Mouse (Mus musculus) ES-CJ7 (cell line): ENCODE data around the gene Ankrd13c.
"Not testable (repeated sequence)": the region's sequence is repeated elsewhere in the genome, so short reads cannot be mapped to it uniquely, and the experiment has no call there.

Experiments
- DNase-seq: peaks from one replicate; pipeline ENCODE4 v3.0.0; 2011; ENCODE audit warnings: low read depth, low spot score

Gene Ankrd13c

GRCm38 (mm10) chr3:157946843-157947358, at the start of gene Ankrd13c:
Gene Ankrd13c (plus strand): TSS chr3:157947239.
- DNase-seq, result peak; percentile 95

- no peak for DNase-seq
These were observed 49.4 kb upstream of the Ankrd13c start for GRCm38 (mm10) chr3:157897645-157898044.

- DNase-seq, result no peak
These were observed 47.1 kb upstream of the Ankrd13c start for GRCm38 (mm10) chr3:157899986-157900385.

- DNase-seq, result no peak
These were observed 45.3 kb upstream of the Ankrd13c start for GRCm38 (mm10) chr3:157901721-157902120.

- no peak for DNase-seq
These were observed 38.9 kb upstream of the Ankrd13c start for GRCm38 (mm10) chr3:157908166-157908565.

GRCm38 (mm10) chr3:157910262-157910661, 36.8 kb upstream of the Ankrd13c start:
- DNase-seq, result no peak

- no peak for DNase-seq
These were observed 34.9 kb upstream of the Ankrd13c start for GRCm38 (mm10) chr3:157912155-157912554.

GRCm38 (mm10) chr3:157916336-157916735, 30.7 kb upstream of the Ankrd13c start:
- DNase-seq, result no peak

GRCm38 (mm10) chr3:157921376-157921775, 25.7 kb upstream of the Ankrd13c start:
- peak; percentile 75 for DNase-seq

- no peak for DNase-seq
These were observed 23.7 kb upstream of the Ankrd13c start for GRCm38 (mm10) chr3:157923268-157923835.

GRCm38 (mm10) chr3:157924692-157925328, 22.2 kb upstream of the Ankrd13c start, which contains the start of gene Cth:
Gene Cth (minus strand): TSS chr3:157925077.
- peak; percentile 96 for DNase-seq

- DNase-seq, result no peak
These were observed 21.1 kb upstream of the Ankrd13c start for GRCm38 (mm10) chr3:157925706-157926510.

GRCm38 (mm10) chr3:157926761-157927160, 20.3 kb upstream of the Ankrd13c start:
- no peak for DNase-seq

- DNase-seq, result no peak
These were observed 18.3 kb upstream of the Ankrd13c start for GRCm38 (mm10) chr3:157928731-157929130.

- DNase-seq, result no peak
These were observed 17.6 kb upstream of the Ankrd13c start for GRCm38 (mm10) chr3:157929417-157929816.

- peak; percentile 82 for DNase-seq
These were observed 15.4 kb upstream of the Ankrd13c start for GRCm38 (mm10) chr3:157931592-157931991.

GRCm38 (mm10) chr3:157932074-157932473, 15.0 kb upstream of the Ankrd13c start:
- DNase-seq, result peak; percentile 93

- DNase-seq, result not testable (repeated sequence)
These were observed 13.8 kb upstream of the Ankrd13c start for GRCm38 (mm10) chr3:157933223-157933622.

- DNase-seq, result peak; percentile 69
These were observed 12.7 kb upstream of the Ankrd13c start for GRCm38 (mm10) chr3:157934301-157934823.

- no peak for DNase-seq
These were observed 8.5 kb upstream of the Ankrd13c start for GRCm38 (mm10) chr3:157938585-157938984.

GRCm38 (mm10) chr3:157947383-157948280, 593 bp downstream of the Ankrd13c start:
- DNase-seq, result no peak
